Mouse (Mus musculus): ENCODE measurements around the gene Fgd5. TPM values are rescaled to one million over a fixed set of nuclear protein-coding genes. Genes with fewer than 3 reads are reported as not detected.

Fgd5 gene
- total and polyA plus RNA-seq, 2 experiments from 2014 or later = 8.1 to 13.8 TPM

DNA sequence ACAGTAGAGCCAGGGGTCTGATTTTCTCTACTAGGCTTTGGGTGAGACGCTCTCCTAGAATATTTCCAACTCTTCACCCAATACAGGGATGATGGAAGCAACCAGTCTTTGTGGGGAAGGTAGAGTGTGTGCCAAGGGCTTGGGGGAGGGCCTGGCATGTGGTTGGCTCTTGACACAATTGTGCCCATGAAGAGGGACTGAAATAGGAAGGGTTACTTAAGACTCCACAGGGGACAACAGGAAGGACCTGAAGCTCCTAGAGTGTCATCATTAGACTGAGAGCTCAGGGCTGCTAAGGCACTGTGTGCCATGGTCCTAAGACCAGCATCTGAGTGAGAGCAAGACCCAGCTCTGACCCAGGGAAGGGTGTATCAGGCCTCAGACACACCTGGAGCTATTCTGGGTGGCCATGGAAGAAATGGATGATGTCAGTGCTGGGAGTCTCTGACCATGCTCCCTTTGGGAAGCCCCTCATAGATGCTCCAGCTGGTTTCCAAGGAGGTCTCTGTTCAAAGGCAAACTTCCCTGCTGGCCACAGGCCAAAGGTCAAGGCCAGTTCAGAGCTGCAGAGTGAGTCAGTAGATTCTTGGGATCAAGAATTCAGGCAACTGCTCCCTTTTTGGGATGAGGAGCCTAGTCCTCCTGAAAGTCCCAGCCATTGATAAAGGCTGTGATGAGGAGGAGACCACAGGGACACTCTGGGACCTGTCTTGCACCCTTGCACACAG, 24.0 kb downstream of the Fgd5 start:
- peaks cover 3% of the 10 kb centered on the region; the same call in 1 of the 2 replicates for H3K4me1 ChIP-seq (ENCODE audit: insufficient read depth, low read length)
- WGBS = 100% methylated on average over 1 of the region's 1 CpGs
- H3K9me3 ChIP-seq (ENCODE audit: low read length) = no peaks in the 10 kb centered on the region
- no peak overlapping the region for H3K4me2 ChIP-seq (ENCODE audit: low read depth, low read length, poor library complexity, severe bottlenecking)
- no peak for TF ChIP-seq CTCF (IDR thresholded peaks at IDR 0.05)
- ATAC-seq (ENCODE audit: low FRiP score) = no peak
- DNase-seq (ENCODE audit: low spot score) = no peak
- H3K36me3 ChIP-seq (ENCODE audit: insufficient read depth, low read length) = no peaks in the 10 kb centered on the region
- H3K27me3 ChIP-seq (ENCODE audit: insufficient read depth, low read length) = no peaks in the 10 kb centered on the region
- H3K27ac ChIP-seq (ENCODE audit: low read depth, low read length) = no peak overlapping the region
- no peak overlapping the region for H3K9ac ChIP-seq (replicated peaks; ENCODE audit: low read length, poor library complexity, severe bottlenecking)
- H3K4me3 ChIP-seq (ENCODE audit: low read depth, low read length) = no peak overlapping the region

DNA sequence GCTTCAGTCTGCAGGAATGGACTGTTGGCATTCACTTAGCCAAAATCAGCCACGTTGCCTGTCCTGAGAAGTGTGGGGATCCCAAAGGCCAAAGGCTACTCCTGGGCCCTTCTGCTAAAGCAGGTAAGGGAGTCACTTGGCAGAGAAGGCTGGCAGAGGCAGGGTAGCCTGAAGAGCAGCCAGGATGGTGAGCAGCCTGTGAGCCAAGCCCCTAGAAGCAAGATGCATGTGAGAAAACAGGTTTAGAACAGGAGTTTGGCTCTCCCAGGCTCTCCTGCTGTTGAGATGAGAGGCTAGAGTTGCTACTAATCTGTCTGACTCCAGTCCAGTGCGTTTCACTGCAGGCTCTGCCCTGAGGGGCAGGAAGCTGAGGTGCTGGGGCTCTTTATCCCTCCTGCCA, 25.0 kb downstream of the Fgd5 start:
- ATAC-seq (ENCODE audit: low FRiP score) = no peak
- Histone ChIP-seq H3K4me1 (ENCODE audit: insufficient read depth, low read length) (peaks cover 3% of the 10 kb centered on the region; the same call in 1 of the 2 replicates), H3K4me3 (ENCODE audit: low read depth, low read length) (no peak overlapping the region), H3K36me3 (ENCODE audit: insufficient read depth, low read length) (no peaks in the 10 kb centered on the region), H3K4me2 (ENCODE audit: low read depth, low read length, poor library complexity, severe bottlenecking) (no peak overlapping the region), H3K27ac (ENCODE audit: low read depth, low read length) (no peak overlapping the region), H3K9ac (replicated peaks; ENCODE audit: low read length, poor library complexity, severe bottlenecking) (no peak overlapping the region), H3K27me3 (ENCODE audit: insufficient read depth, low read length) (no peaks in the 10 kb centered on the region), H3K9me3 (ENCODE audit: low read length) (no peaks in the 10 kb centered on the region)
- 27% methylated on average over 2 of the region's 2 CpGs for WGBS
- TF ChIP-seq CTCF (IDR thresholded peaks at IDR 0.05) = no peak
- DNase-seq (ENCODE audit: low spot score) = peak; percentile 27

DNA sequence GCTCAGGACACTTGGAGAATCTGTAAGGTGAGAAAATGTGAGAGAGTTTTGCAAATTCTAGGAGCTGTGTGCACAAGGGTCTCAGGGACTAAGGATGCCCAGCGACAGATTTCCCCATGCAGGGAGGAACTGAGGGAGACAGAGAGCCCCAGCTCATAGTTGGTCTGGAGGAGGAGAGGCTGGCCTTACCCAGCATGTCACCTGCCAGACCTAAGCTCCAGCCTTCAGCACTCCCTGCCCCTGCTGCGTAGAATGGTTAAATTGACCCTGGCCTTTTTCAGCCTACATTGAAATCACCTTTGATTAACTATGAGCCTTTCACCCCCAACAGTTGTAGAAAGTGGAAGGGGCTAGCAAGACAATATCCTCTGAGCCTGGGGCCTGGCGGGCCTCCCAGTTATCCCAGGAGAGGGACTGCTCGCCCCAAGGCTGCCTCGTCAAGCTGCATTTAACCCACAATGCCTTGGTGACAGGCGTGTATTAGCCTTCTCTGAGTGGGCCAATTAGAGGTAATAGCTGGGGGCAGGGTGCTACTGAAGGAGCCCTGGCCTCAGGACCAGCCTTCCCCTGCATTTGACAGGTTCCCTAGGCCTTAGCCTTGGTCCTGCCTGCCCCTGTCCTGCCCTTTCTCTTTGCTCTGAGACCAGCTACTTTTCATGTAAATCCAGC, 25.6 kb downstream of the Fgd5 start:
- no peaks in the 10 kb centered on the region for H3K27me3 ChIP-seq (ENCODE audit: insufficient read depth, low read length)
- DNase-seq (ENCODE audit: low spot score) (no peak), ATAC-seq (ENCODE audit: low FRiP score) (no peak)
- H3K27ac ChIP-seq (ENCODE audit: low read depth, low read length) = no peak overlapping the region
- no peaks in the 10 kb centered on the region for H3K36me3 ChIP-seq (ENCODE audit: insufficient read depth, low read length)
- no peak overlapping the region for H3K9ac ChIP-seq (replicated peaks; ENCODE audit: low read length, poor library complexity, severe bottlenecking)
- H3K4me2 ChIP-seq (ENCODE audit: low read depth, low read length, poor library complexity, severe bottlenecking) = no peak overlapping the region
- H3K4me1 ChIP-seq (ENCODE audit: insufficient read depth, low read length) = peaks cover 3% of the 10 kb centered on the region; the same call in 1 of the 2 replicates
- no peaks in the 10 kb centered on the region for H3K9me3 ChIP-seq (ENCODE audit: low read length)
- WGBS = 31% methylated on average over 6 of the region's 6 CpGs
- no peak for TF ChIP-seq CTCF (IDR thresholded peaks at IDR 0.05)
- no peak overlapping the region for H3K4me3 ChIP-seq (ENCODE audit: low read depth, low read length)

DNA sequence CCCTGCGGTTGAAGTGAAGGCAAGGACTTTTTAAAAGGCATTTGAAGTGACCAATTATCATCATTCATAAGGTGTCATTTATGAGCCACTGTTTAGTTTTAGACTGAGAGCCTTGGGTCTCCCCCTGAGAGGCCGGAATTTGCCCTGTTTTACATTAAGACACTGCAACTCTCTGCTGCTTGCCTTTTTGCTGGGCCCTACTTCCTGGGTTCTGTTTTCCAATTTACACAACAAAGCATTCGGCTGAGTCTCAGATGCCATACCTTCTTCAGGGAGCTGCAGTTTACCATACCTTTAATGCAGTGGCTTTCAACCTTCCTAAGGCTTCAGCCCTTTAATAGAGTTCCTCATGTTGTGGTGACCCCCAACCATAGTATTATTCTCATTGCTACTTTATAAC, 26.1 kb downstream of the Fgd5 start:
- WGBS = 33% methylated on average over 3 of the region's 3 CpGs
- no peak overlapping the region for H3K9ac ChIP-seq (replicated peaks; ENCODE audit: low read length, poor library complexity, severe bottlenecking)
- H3K9me3 ChIP-seq (ENCODE audit: low read length) = no peaks in the 10 kb centered on the region
- no peak for TF ChIP-seq CTCF (IDR thresholded peaks at IDR 0.05)
- no peaks in the 10 kb centered on the region for H3K36me3 ChIP-seq (ENCODE audit: insufficient read depth, low read length)
- no peak overlapping the region for H3K4me2 ChIP-seq (ENCODE audit: low read depth, low read length, poor library complexity, severe bottlenecking)
- ATAC-seq (ENCODE audit: low FRiP score) (no peak), DNase-seq (ENCODE audit: low spot score) (no peak)
- H3K4me1 ChIP-seq (ENCODE audit: insufficient read depth, low read length) = peaks cover 3% of the 10 kb centered on the region; the same call in 1 of the 2 replicates
- H3K27me3 ChIP-seq (ENCODE audit: insufficient read depth, low read length) = no peaks in the 10 kb centered on the region
- H3K4me3 ChIP-seq (ENCODE audit: low read depth, low read length) = no peak overlapping the region
- no peak overlapping the region for H3K27ac ChIP-seq (ENCODE audit: low read depth, low read length)

DNA sequence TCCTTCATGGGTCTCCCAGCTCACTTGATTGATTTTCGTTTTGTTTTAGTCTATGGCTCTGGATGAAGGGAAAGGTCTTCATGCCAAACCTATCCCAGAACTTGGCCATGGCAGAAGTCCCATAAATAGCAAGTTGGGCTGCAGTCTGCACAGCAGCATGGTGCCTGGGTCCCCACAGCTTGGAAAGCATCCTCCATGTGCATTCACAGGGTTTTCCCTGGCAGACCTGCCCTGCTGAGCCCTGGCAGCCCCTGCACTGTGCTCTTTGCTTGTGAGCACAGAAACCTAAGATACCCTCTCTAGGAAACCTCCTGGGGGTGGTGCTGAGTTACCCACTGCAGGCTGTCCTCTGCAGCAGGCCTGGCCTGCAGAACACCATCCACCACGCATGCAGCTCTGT, 32.2 kb downstream of the Fgd5 start:
- no peaks in the 10 kb centered on the region for H3K36me3 ChIP-seq (ENCODE audit: insufficient read depth, low read length)
- peak; percentile 48 for DNase-seq (ENCODE audit: low spot score)
- no peak for TF ChIP-seq CTCF (IDR thresholded peaks at IDR 0.05)
- no peaks in the 10 kb centered on the region for H3K9me3 ChIP-seq (ENCODE audit: low read length)
- H3K4me2 ChIP-seq (ENCODE audit: low read depth, low read length, poor library complexity, severe bottlenecking) = no peak overlapping the region
- H3K9ac ChIP-seq (replicated peaks; ENCODE audit: low read length, poor library complexity, severe bottlenecking) = no peak overlapping the region
- 70% methylated on average over 2 of the region's 2 CpGs for WGBS
- no peak for ATAC-seq (ENCODE audit: low FRiP score)
- no peak overlapping the region for H3K4me3 ChIP-seq (ENCODE audit: low read depth, low read length)
- no peaks in the 10 kb centered on the region for H3K27me3 ChIP-seq (ENCODE audit: insufficient read depth, low read length)
- no peaks in the 10 kb centered on the region for H3K4me1 ChIP-seq (ENCODE audit: insufficient read depth, low read length)
- no peak overlapping the region for H3K27ac ChIP-seq (ENCODE audit: low read depth, low read length)

DNA sequence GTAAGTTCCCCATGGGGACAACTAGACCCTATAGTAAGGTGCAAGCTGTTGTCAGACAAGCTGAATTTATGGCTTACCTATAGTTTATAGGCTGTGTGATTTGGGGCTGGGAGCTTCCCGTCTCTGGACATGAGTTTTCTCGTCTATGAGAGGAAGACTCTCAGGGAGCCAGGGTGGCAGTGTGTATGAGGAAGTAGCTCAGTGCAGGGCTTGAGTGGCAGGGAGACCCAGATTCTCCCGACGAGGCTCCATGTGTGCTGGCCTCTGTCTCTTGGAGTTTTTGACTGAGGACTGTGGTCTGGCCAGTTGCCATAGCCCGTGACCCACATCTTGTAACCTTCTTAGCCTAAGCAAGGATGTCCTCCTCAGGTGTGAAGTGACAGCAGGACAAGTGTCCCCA, 33.7 kb downstream of the Fgd5 start:
- Histone ChIP-seq H3K27ac (ENCODE audit: low read depth, low read length) (no peak overlapping the region), H3K9me3 (ENCODE audit: low read length) (no peaks in the 10 kb centered on the region), H3K9ac (replicated peaks; ENCODE audit: low read length, poor library complexity, severe bottlenecking) (no peak overlapping the region), H3K4me1 (ENCODE audit: insufficient read depth, low read length) (peaks cover 5% of the 10 kb centered on the region; the same call in 1 of the 2 replicates), H3K36me3 (ENCODE audit: insufficient read depth, low read length) (no peaks in the 10 kb centered on the region), H3K4me2 (ENCODE audit: low read depth, low read length, poor library complexity, severe bottlenecking) (no peak overlapping the region), H3K4me3 (ENCODE audit: low read depth, low read length) (no peak overlapping the region), H3K27me3 (ENCODE audit: insufficient read depth, low read length) (no peaks in the 10 kb centered on the region)
- ATAC-seq (ENCODE audit: low FRiP score) = no peak
- no peak for TF ChIP-seq CTCF (IDR thresholded peaks at IDR 0.05)
- WGBS = 89% methylated on average over 5 of the region's 5 CpGs
- DNase-seq (ENCODE audit: low spot score) = no peak

Measured in midbrain, postnatal 0 days (tissue).